Mouse (Mus musculus) E14TG2a.4 (cell line): ENCODE measurements around the gene Arhgap23.

Experiments
- H3K27me3 ChIP-seq: 2 replicates; pipeline ENCODE4 v1.6.1; 2014; ENCODE audit warnings: low read length, control low read depth; ENCODE audit not compliant: insufficient read depth
- H3K36me3 ChIP-seq: 2 replicates; pipeline ENCODE4 v1.6.1; 2014; ENCODE audit warnings: low read length, control low read depth; ENCODE audit not compliant: insufficient read depth
- H3K4me1 ChIP-seq: replicated peaks from 2 replicates; pipeline ENCODE4 v1.6.1; 2014; ENCODE audit warnings: low read depth, low read length, control low read depth
- H3K4me3 ChIP-seq: replicated peaks from 2 replicates; pipeline ENCODE4 v1.5.1; 2014; ENCODE audit warnings: mild to moderate bottlenecking, low read length
- H3K9me3 ChIP-seq: 2 replicates; pipeline ENCODE4 v1.6.1; 2014; ENCODE audit warnings: low read length, control low read depth
- CTCF ChIP-seq: conservative IDR thresholded peaks from 2 replicates; pipeline ENCODE4 v1.5.1; 2014; ENCODE audit warnings: low read length
- NANOG ChIP-seq: IDR thresholded peaks from 2 replicates; pipeline ENCODE4 v1.6.1; 2014; ENCODE audit warnings: borderline replicate concordance, low read length, mixed read lengths
- POU5F1 ChIP-seq: IDR thresholded peaks from 2 replicates; pipeline ENCODE4 v1.6.1; 2014; ENCODE audit warnings: low read length, borderline replicate concordance

The Arhgap23 gene

DNA sequence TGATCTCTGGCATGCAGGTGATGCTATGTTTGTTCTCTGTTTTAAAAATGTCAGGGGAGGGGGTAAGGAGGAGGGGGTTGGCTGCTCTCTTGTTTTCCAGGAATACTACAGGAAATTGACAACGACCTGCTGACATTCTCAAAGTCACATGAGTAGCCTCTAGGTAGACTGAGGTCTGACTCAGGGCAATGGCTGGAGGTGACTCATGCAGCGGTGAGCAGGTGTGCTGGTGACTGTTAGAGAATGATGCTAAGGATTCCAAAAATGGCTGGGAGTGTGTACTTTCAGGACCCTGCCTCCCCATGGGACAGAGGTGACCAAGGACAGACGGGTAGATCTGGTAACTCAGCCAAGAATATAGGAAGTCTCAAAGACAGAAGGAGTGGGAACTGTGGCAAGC lies 92.9 kb downstream of the Arhgap23 start:
- no peaks in the 10 kb centered on the region for H3K36me3 ChIP-seq
- H3K27me3 ChIP-seq = peaks cover 7% of the 10 kb centered on the region
- TF ChIP-seq NANOG (no peak), CTCF (no peak), POU5F1 (no peak)
- H3K4me1 ChIP-seq = peaks cover 69% of the 10 kb centered on the region
- H3K9me3 ChIP-seq = no peaks in the 10 kb centered on the region
- H3K4me3 ChIP-seq = no peak overlapping the region

GRCm38 (mm10) chr11:97509058-97509457 lies 93.7 kb downstream of the Arhgap23 start:
- Histone ChIP-seq H3K27me3 (peaks cover 7% of the 10 kb centered on the region), H3K36me3 (no peaks in the 10 kb centered on the region), H3K4me1 (peaks cover 71% of the 10 kb centered on the region), H3K9me3 (no peaks in the 10 kb centered on the region), H3K4me3 (peak overlapping the region; percentile 26; the same call in 1 of the 2 replicates)
- TF ChIP-seq NANOG (no peak), POU5F1 (no peak), CTCF (no peak)

GRCm38 (mm10) chr11:97509715-97510485 lies 94.6 kb downstream of the Arhgap23 start:
- peaks cover 5% of the 10 kb centered on the region for H3K27me3 ChIP-seq
- H3K4me1 ChIP-seq = peaks cover 71% of the 10 kb centered on the region
- no peak for TF ChIP-seq POU5F1
- no peak for TF ChIP-seq CTCF
- no peak for TF ChIP-seq NANOG
- H3K36me3 ChIP-seq = no peaks in the 10 kb centered on the region
- peak overlapping the region; percentile 26; the same call in 1 of the 2 replicates for H3K4me3 ChIP-seq
- H3K9me3 ChIP-seq = no peaks in the 10 kb centered on the region

DNA sequence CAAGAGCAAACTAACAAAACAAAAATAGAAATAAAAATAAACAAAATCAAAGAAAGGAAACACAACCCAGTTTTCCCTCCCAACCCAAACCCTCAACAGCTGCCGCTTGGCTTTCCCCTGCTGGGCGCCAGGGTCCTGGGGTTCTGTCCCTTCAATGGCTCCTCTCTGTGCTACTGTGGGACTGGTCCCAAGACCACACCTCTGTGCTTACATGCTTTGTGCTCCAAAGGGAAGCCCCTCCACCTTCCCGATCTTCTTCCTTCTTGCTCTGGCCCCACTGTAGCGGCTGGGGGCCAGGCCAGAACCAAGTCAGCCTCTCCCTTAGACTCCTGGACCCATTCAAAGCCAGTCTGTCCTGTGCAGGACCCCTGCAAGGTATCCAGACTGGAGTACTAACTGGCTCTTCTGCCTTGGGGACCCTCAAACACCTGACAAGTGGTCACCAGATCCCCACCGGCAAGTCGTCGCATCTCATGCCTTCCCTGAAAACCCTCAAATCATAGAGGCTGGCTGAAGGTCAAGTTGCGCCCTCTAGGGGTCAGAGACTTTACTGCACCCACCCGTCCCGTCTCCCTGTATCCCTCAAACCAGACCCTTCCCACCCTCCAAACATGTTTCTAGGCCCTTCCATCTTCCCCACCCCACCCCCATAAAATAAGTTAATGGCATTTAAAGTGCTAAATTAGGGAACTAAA lies 95.8 kb downstream of the Arhgap23 start:
- Histone ChIP-seq H3K4me3 (peak overlapping the region; percentile 76), H3K36me3 (no peaks in the 10 kb centered on the region), H3K4me1 (peaks cover 71% of the 10 kb centered on the region), H3K27me3 (no peaks in the 10 kb centered on the region), H3K9me3 (no peaks in the 10 kb centered on the region)
- TF ChIP-seq NANOG (no peak), POU5F1 (no peak), CTCF (peak; percentile 90)

DNA sequence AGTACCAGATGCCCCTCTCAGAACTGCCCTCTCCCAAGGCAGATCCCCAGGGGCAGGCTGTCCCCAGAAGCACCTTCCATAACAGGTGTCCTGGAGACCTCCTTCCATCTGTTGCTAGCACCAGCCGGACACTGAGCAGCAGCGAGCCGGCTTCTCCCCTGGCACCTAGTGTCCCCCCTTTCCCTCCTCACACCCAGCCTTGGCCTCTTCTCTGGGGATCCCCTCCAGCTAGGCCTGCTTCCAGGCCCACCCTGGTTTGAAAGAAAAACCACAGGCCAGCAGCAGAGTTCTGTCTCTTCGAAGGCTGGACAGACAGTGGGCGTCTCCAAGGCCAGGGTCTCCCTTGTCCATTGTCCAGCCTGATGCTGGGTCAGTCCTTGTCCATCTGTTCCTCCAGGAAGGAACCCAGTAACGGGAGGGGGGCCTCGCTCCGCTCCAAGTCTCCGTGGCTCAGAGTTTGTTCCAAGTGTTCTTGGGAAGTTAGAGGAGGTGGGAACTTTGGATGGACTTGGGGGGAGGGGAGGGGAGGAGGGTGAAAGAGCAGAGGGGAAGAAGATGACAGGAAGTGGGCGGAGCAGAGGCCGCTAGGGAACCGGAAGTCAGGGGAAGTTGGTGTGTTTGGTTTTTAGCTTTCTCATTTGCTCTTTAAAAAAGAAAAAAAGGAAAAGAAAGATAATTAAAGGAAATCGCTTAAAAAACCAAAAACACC lies 96.5 kb downstream of the Arhgap23 start:
- peak overlapping the region; percentile 76 for H3K4me3 ChIP-seq
- H3K9me3 ChIP-seq = no peaks in the 10 kb centered on the region
- no peaks in the 10 kb centered on the region for H3K27me3 ChIP-seq
- TF ChIP-seq CTCF (no peak), NANOG (no peak), POU5F1 (no peak)
- peaks cover 64% of the 10 kb centered on the region for H3K4me1 ChIP-seq
- no peaks in the 10 kb centered on the region for H3K36me3 ChIP-seq

GRCm38 (mm10) chr11:97512511-97512910 lies 97.2 kb downstream of the Arhgap23 start:
- no peaks in the 10 kb centered on the region for H3K9me3 ChIP-seq
- peaks cover 3% of the 10 kb centered on the region; the same call in 1 of the 2 replicates for H3K36me3 ChIP-seq
- H3K27me3 ChIP-seq = no peaks in the 10 kb centered on the region
- TF ChIP-seq CTCF = no peak
- no peak for TF ChIP-seq NANOG
- TF ChIP-seq POU5F1 = no peak
- peak overlapping the region; percentile 76 for H3K4me3 ChIP-seq
- peaks cover 59% of the 10 kb centered on the region for H3K4me1 ChIP-seq

DNA sequence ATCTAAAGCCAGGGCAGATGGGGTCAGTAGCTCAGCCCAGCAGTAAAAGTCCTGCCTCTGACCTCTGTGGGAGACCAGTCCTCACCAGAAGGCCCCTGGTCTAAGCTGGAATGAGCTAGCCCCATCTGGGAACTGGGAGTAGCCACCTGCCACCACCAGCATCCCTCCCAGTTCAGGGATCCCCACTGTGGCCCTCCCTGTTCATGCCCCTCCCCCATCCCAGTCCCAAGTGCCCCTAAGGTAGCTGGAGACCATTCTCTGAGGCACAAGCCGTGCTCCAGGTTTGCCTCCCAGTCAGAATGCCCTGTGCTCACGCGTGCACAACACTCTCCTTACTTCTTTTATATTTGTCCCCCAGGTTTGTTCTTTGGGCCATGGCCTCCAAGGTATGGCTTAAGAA lies 97.7 kb downstream of the Arhgap23 start:
- no peak for TF ChIP-seq CTCF
- peaks cover 53% of the 10 kb centered on the region for H3K4me1 ChIP-seq
- no peaks in the 10 kb centered on the region for H3K9me3 ChIP-seq
- no peaks in the 10 kb centered on the region; the same call in 1 of the 2 replicates for H3K27me3 ChIP-seq
- peaks cover 7% of the 10 kb centered on the region for H3K36me3 ChIP-seq
- H3K4me3 ChIP-seq = no peak overlapping the region

- peaks cover 42% of the 10 kb centered on the region for H3K36me3 ChIP-seq
- H3K9me3 ChIP-seq = no peaks in the 10 kb centered on the region
- peaks cover 19% of the 10 kb centered on the region for H3K27me3 ChIP-seq
- TF ChIP-seq POU5F1 (no peak), CTCF (no peak), NANOG (no peak)
- H3K4me3 ChIP-seq = no peak overlapping the region
- peaks cover 50% of the 10 kb centered on the region for H3K4me1 ChIP-seq
Observed at GRCm38 (mm10) chr11:97520541-97520940, 105.2 kb downstream of the Arhgap23 start.
